8 mouse cellular contexts compared by ENCODE assay signal in genomic region chr11:74649647-74650551, GRCm38 (mm10). TPM values are rescaled to one million over a fixed set of nuclear protein-coding genes. Genes with fewer than 3 reads are reported as not detected.
A peak's percentile ranks its signal among the peaks of the same experiment; 100 is the strongest.
DNase-seq lines count a peak whose midpoint lies in the region; ATAC-seq and TF ChIP-seq lines count a peak whose summit lies in the region.

No protein-coding gene starts in this region.

- no peak for TF ChIP-seq CTCF in brain, embryonic 14.5 days (IDR thresholded peaks at IDR 0.05; ENCODE audit: borderline replicate concordance, extremely low read depth, insufficient read depth, insufficient read length)
- TF ChIP-seq CTCF in small intestine, adult 2 months (IDR thresholded peaks at IDR 0.05; ENCODE audit: extremely low read depth, insufficient read length, insufficient replicate concordance, low read depth, low read length): no peak

- no peaks in the 10 kb centered on the region for H3K27me3 ChIP-seq in kidney, embryonic 14.5 days (ENCODE audit: control insufficient read depth, insufficient read depth, low read length)
- H3K27me3 ChIP-seq in lung, embryonic 16.5 days (ENCODE audit: control insufficient read depth, insufficient read depth, low read depth, low read length): no peaks in the 10 kb centered on the region
- no peaks in the 10 kb centered on the region for H3K27me3 ChIP-seq in small intestine, adult 2 months (ENCODE audit: control insufficient read depth, insufficient read depth, low read length)

- under 1% methylated on average over 52 of the region's 53 CpGs for WGBS in kidney, embryonic 14.5 days
- WGBS in lung, embryonic 16.5 days: under 1% methylated on average over 49 of the region's 53 CpGs
- WGBS in small intestine, adult 2 months: under 1% methylated on average over 53 of the region's 53 CpGs

- H3K36me3 ChIP-seq in kidney, embryonic 14.5 days (ENCODE audit: control insufficient read depth, insufficient read depth, low read length): no peaks in the 10 kb centered on the region
- H3K36me3 ChIP-seq in lung, embryonic 16.5 days (ENCODE audit: control insufficient read depth, insufficient read depth, low read length): no peaks in the 10 kb centered on the region
- 0 out of 2 replicates have a peak, but pooled peaks cover 2% of the 10 kb centered on the region for H3K36me3 ChIP-seq in small intestine, adult 2 months (ENCODE audit: control insufficient read depth, insufficient read depth, low read length)

- no peak for DNase-seq in frontal cortex, postnatal 25 days (ENCODE audit: low spot score in 2 of 2)
- peak; percentile 13 to 23 for DNase-seq in B cell, adult 2 months
- peak; percentile 22 for DNase-seq in brain, embryonic 14.5 days (ENCODE audit: low read depth)
- peak; percentile 35 to 43 for DNase-seq in frontal cortex, postnatal 10 days (ENCODE audit: low spot score in 2 of 2)

- no peaks in the 10 kb centered on the region for H3K9me3 ChIP-seq in kidney, embryonic 14.5 days (ENCODE audit: control insufficient read depth, low read length)
- H3K9me3 ChIP-seq in lung, embryonic 16.5 days (ENCODE audit: control insufficient read depth, low read length): no peaks in the 10 kb centered on the region

- peaks cover 39% of the 10 kb centered on the region for H3K4me1 ChIP-seq in kidney, embryonic 14.5 days (ENCODE audit: control insufficient read depth, insufficient read depth, low read length)
- H3K4me1 ChIP-seq in lung, embryonic 16.5 days (replicated peaks; ENCODE audit: control insufficient read depth, insufficient read depth, low read length): peaks cover 24% of the 10 kb centered on the region
- H3K4me1 ChIP-seq in small intestine, adult 2 months (ENCODE audit: control insufficient read depth, insufficient read depth, insufficient read length, low read length): peaks cover 26% of the 10 kb centered on the region

- peak; percentile 17; the same call in 1 of the 2 replicates for ATAC-seq in frontal cortex, adult (ENCODE audit: low TSS enrichment)
- peak; percentile 52 for ATAC-seq in kidney, embryonic 14.5 days (ENCODE audit: low FRiP score, low TSS enrichment)
- peak; percentile 41 for ATAC-seq in lung, embryonic 16.5 days (ENCODE audit: low read depth)

- peak overlapping the region; percentile 81 for H3K27ac ChIP-seq in kidney, embryonic 14.5 days (ENCODE audit: low read depth, low read length)
- peak overlapping the region; percentile 61 for H3K27ac ChIP-seq in lung, embryonic 16.5 days (ENCODE audit: low read length)
- peak overlapping the region; percentile 62 for H3K27ac ChIP-seq in small intestine, adult 2 months (ENCODE audit: insufficient read depth, low read depth, low read length)

- no peak for TF ChIP-seq POLR2A in brain, embryonic 14.5 days (IDR thresholded peaks at IDR 0.05; ENCODE audit: borderline replicate concordance, extremely low read depth, insufficient read depth, insufficient read length, poor library complexity, severe bottlenecking)
- TF ChIP-seq POLR2A in small intestine, adult 2 months (IDR thresholded peaks at IDR 0.05; ENCODE audit: low read depth, low read length): 0 out of 2 replicates have a peak, but pooled peaks have one; percentile 1

- peak overlapping the region; percentile 90 for H3K9ac ChIP-seq in kidney, embryonic 14.5 days (ENCODE audit: low read depth, low read length)
- peak overlapping the region; percentile 86 for H3K9ac ChIP-seq in lung, embryonic 16.5 days (ENCODE audit: low read length)

- peak overlapping the region; percentile 90 for H3K4me2 ChIP-seq in kidney, embryonic 14.5 days (replicated peaks; ENCODE audit: low read depth, low read length)
- peak overlapping the region; percentile 78 for H3K4me2 ChIP-seq in lung, embryonic 16.5 days (ENCODE audit: low read depth, low read length)

- H3K4me3 ChIP-seq in kidney, embryonic 14.5 days (ENCODE audit: low read length): peak overlapping the region; percentile 98
- peak overlapping the region; percentile 95 for H3K4me3 ChIP-seq in lung, embryonic 16.5 days (ENCODE audit: low read length)
- H3K4me3 ChIP-seq in small intestine, adult 2 months (ENCODE audit: low read depth, low read length): peak overlapping the region; percentile 85

RNA-seq across cellular contexts. Expression of gene Cluh, which starts 0.6 kb away (rescaled TPM):
- 27.1 and 34.1 TPM in 2 replicates for polyA plus RNA-seq in brain, embryonic 14.5 days (2012; rRNA removed)
- polyA plus RNA-seq in kidney, embryonic 14.5 days (2014; fragmentation: Nextera tagmentation; extraction: Ambion mirVana): 15.2 and 28.2 TPM in 2 replicates
- polyA plus RNA-seq in lung, embryonic 16.5 days (2015; fragmentation: Nextera tagmentation; extraction: Ambion mirVana): 17.7 and 18.9 TPM in 2 replicates
- polyA plus RNA-seq in small intestine, adult 2 months (2012; rRNA removed): 34.2 and 49.0 TPM in 2 replicates

RNA-seq across cellular contexts. Expression of gene Ccdc92b, which starts 30.5 kb away (rescaled TPM):
- 6.6 and 7.5 TPM in 2 replicates for polyA plus RNA-seq in brain, embryonic 14.5 days (2012; rRNA removed)
- 0.12 and 0.19 TPM in 2 replicates for polyA plus RNA-seq in kidney, embryonic 14.5 days (2014; fragmentation: Nextera tagmentation; extraction: Ambion mirVana)
- polyA plus RNA-seq in lung, embryonic 16.5 days (2015; fragmentation: Nextera tagmentation; extraction: Ambion mirVana): 0.33 and 0.53 TPM in 2 replicates
- 0.42 and 0.77 TPM in 2 replicates for polyA plus RNA-seq in small intestine, adult 2 months (2012; rRNA removed)

RNA-seq across cellular contexts. Expression of gene Rap1gap2, which starts 39.2 kb away (rescaled TPM):
- polyA plus RNA-seq in brain, embryonic 14.5 days (2012; rRNA removed): 16.5 and 21.4 TPM in 2 replicates
- 4.1 and 5.0 TPM in 2 replicates for polyA plus RNA-seq in kidney, embryonic 14.5 days (2014; fragmentation: Nextera tagmentation; extraction: Ambion mirVana)
- 1.2 and 1.5 TPM in 2 replicates for polyA plus RNA-seq in lung, embryonic 16.5 days (2015; fragmentation: Nextera tagmentation; extraction: Ambion mirVana)
- 10.5 and 18.4 TPM in 2 replicates for polyA plus RNA-seq in small intestine, adult 2 months (2012; rRNA removed)

Comparison
In these comparisons a context has a peak if more than half of its experiments do, and no peak if none do; other contexts are left out.
1. DNase-seq: peak in B cell, adult 2 months (2 of 2), brain, embryonic 14.5 days (single experiment) and frontal cortex, postnatal 10 days (2 of 2); none in frontal cortex, postnatal 25 days (0 of 2).
2. Peak in every context shown above with its lines, with median percentiles within 50 percentile points of each other: ATAC-seq, H3K27ac ChIP-seq and H3K4me3 ChIP-seq.